Mouse (Mus musculus) stomach, postnatal 0 days (tissue): ENCODE measurements at regions not wholly inside any gene's neighbourhood (a gene's known extent, or its start where the extent isn't known, plus 50 kb on each side); places are given as distances from the start of the nearest gene placed in this dataset.

ENCODE experiments used
- ATAC-seq: fragments of 200-750 bp; cut with Nextera tagmentation; 2 replicates; pipeline ENCODE4 v1.8.0; 2017; ENCODE audit not compliant: low FRiP score, low TSS enrichment
- DNase-seq: peaks from one replicate; pipeline ENCODE4 v3.0.0-alpha.2; 2016; ENCODE audit warnings: low spot score
- H3K27ac ChIP-seq: fragments of 300-500 bp; sonication (generic); replicated peaks from 2 replicates; pipeline ENCODE4 v1.5.1; 2014; ENCODE audit warnings: mild to moderate bottlenecking, control low read depth
- H3K27me3 ChIP-seq: fragments of 300-500 bp; sonication (generic); 2 replicates; pipeline ENCODE4 v1.6.1; 2014; ENCODE audit warnings: low read length; ENCODE audit not compliant: control insufficient read depth, insufficient read depth
- H3K36me3 ChIP-seq: fragments of 300-500 bp; sonication (generic); 2 replicates; pipeline ENCODE4 v1.6.1; 2014; ENCODE audit warnings: low read length, mixed read lengths; ENCODE audit not compliant: control insufficient read depth, insufficient read depth
- H3K4me1 ChIP-seq: fragments of 300-500 bp; sonication (generic); replicated peaks from 2 replicates; pipeline ENCODE4 v1.6.1; 2014; ENCODE audit warnings: antibody characterized with exemption; ENCODE audit not compliant: control insufficient read depth, insufficient read depth
- H3K4me2 ChIP-seq: fragments of 300-500 bp; sonication (generic); replicated peaks from 2 replicates; pipeline ENCODE4 v1.6.1; 2014; ENCODE audit warnings: low read depth, mild to moderate bottlenecking, control low read depth, moderate library complexity
- H3K4me3 ChIP-seq: fragments of 300-500 bp; sonication (generic); 2 replicates; pipeline ENCODE4 v1.5.1; 2014; ENCODE audit warnings: low read depth, low read length, control low read depth
- H3K9ac ChIP-seq: fragments of 300-500 bp; sonication (generic); 2 replicates; pipeline ENCODE4 v1.6.1; 2014; ENCODE audit warnings: mild to moderate bottlenecking, low read length, control low read depth, mixed read lengths
- H3K9me3 ChIP-seq: fragments of 300-500 bp; sonication (generic); 2 replicates; pipeline ENCODE4 v1.6.1; 2016; ENCODE audit warnings: low read length; ENCODE audit not compliant: control insufficient read depth
- CTCF ChIP-seq: IDR thresholded peaks from 2 replicates; pipeline ENCODE4 v1.5.1; 2016; ENCODE audit warnings: antibody characterized with exemption, low read depth, mild to moderate bottlenecking, moderate library complexity
- EP300 ChIP-seq: optimal IDR thresholded peaks from 2 replicates; pipeline ENCODE3; 2016; ENCODE audit warnings: antibody characterized with exemption
- WGBS: fragments of 180-500 bp; shearing (Covaris S2); extraction: QIAGEN DNeasy Blood & Tissue Kit; methylation state at CpG from one replicate; pipeline ENCODE4 v1.1.7; 2014; 5-methylcytosine and 5-hydroxymethylcytosine counted together

DNA sequence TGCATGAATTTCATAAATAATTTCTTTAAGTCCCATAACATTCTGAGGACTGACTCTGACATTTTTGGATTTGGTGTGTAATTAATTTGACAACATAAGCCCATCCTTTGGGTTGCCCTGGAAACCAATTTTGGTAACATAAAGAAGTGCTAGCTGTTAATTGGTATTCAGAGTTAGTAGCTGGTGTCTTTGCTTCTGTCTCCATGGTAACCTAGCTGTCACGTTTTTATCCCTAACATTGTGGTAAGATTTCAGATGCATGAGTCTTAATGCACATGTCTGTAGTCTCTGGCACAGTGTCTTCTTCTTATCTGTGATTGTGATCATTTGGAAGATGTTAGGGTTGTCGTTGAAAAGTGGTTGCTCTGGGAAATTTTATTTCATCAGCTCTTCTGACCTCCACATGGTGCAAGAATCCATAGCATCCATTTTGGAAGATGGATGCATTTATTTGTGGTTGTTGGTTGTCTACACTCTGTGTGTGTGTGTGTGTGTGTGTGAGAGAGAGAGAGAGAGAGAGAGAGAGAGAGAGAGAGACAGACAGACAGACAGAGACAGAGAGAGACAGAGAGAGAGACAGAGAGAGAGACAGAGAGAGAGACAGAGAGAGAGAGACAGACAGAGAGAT is 255.1 kb downstream of the Plk2 start:
- no peak for DNase-seq
- TF ChIP-seq CTCF (no peak), EP300 (no peak)
- H3K4me2 ChIP-seq = no peak overlapping the region
- H3K9ac ChIP-seq = no peak overlapping the region
- H3K36me3 ChIP-seq = no peaks in the 10 kb centered on the region
- no peaks in the 10 kb centered on the region for H3K4me1 ChIP-seq
- ATAC-seq = no peak
- no peak overlapping the region for H3K27ac ChIP-seq
- no peaks in the 10 kb centered on the region for H3K27me3 ChIP-seq
- 52% methylated on average over 2 of the region's 2 CpGs for WGBS
- no peak overlapping the region for H3K4me3 ChIP-seq
- H3K9me3 ChIP-seq = no peaks in the 10 kb centered on the region

DNA sequence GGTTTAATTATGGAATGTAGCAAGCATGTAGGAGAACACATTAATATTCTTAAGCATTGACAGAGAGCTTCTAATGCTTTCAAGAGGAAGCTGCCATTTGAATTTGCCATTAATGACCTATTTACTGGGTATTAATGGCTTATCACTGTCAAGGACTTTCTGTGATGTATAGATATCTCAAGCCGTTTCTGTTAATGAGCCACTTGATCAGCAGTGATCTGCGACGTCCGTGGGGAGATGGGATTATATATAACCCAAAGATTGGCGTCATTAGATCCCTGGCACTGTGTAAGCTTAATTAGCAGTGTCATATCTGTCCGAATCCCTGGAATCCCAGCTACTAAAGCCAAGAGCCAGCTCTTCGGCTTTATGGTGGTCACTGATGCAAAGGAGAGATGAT is 257.4 kb downstream of the Plk2 start:
- H3K9me3 ChIP-seq = no peaks in the 10 kb centered on the region
- TF ChIP-seq CTCF (no peak), EP300 (no peak)
- no peak overlapping the region for H3K27ac ChIP-seq

DNA sequence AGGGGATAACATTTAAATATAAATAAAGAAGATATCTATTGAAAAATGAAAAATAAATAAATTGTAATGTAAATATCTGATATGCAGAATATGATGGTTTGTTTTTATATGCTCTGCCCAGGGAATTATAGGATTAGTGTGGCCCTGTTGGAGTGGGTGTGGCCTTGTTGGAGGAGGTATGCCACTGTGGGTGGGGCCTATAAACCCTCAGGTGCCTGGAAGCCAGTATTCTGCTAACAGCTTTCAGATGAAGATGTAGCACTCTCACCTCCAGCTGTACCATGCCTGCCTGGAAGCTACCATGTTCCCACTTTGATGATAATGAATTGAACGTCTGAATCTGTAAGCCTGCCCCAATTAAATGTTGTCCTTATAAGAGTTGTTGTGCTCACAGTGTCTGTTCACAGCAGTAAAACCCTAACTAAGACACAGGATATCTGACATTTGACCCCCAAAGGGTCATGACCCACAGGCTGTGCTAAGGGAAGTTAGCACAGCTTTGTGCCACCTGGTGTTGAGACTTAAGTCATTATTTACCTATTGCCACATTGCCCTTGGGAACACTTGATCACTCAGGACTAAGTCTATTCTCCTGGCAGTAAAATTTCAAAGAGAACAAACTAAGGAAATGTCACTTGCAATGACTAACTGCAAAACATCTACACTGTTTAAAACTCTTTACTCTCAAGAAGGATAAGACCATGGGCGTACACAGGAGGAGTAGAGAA is 270.4 kb downstream of the Plk2 start:
- Histone ChIP-seq H3K4me1 (no peaks in the 10 kb centered on the region), H3K4me2 (no peak overlapping the region), H3K27me3 (no peaks in the 10 kb centered on the region), H3K9me3 (no peaks in the 10 kb centered on the region), H3K36me3 (no peaks in the 10 kb centered on the region), H3K4me3 (no peak overlapping the region), H3K9ac (no peak overlapping the region), H3K27ac (no peak overlapping the region)
- peak; percentile 81 for ATAC-seq
- TF ChIP-seq CTCF (peak; percentile 37), EP300 (no peak)
- 33% methylated on average over 2 of the region's 2 CpGs for WGBS
- DNase-seq = peak; percentile 24

More for the DNA sequence above, 257.4 kb downstream of the Plk2 start:
- Histone ChIP-seq H3K4me1 (no peaks in the 10 kb centered on the region), H3K9ac (no peak overlapping the region), H3K4me2 (no peak overlapping the region), H3K36me3 (no peaks in the 10 kb centered on the region), H3K27me3 (no peaks in the 10 kb centered on the region), H3K4me3 (no peak overlapping the region)
- WGBS = 63% methylated on average over 7 of the region's 7 CpGs
- DNase-seq = no peak
- ATAC-seq = no peak

DNA sequence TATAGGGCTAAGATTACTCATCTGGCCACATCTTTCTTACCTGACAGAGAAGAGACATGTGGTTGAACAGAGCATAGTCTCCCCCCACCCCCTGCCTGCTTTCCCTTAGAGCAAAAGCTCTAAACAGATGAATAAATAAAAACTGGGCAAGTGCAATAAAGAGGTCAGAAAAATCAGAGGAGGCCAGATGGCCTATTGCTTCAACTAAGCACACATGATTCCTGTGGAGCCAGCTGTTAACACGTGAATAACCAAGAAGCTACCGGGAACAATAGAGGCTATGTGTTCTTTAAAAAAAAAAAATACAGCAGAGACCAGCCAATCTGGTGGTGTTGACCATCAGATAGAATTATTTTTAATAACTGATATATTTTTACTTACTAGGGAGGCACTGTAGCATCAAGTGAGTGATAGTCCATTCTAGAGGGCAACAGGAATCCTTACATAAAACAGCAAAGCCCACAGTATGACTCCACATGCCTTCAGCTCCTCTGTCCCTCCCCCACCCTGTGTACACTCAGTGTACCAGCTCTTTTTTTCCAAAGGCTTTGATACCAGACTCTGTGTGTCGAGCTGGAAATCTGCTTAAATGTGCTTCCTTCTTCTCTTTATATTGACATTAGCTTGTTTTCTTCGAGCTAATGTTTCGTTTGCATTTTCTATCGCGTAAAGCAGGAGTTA is 272.6 kb downstream of the Plk2 start:
- no peaks in the 10 kb centered on the region for H3K9me3 ChIP-seq
- H3K4me1 ChIP-seq = no peaks in the 10 kb centered on the region
- 47% methylated on average over 7 of the region's 7 CpGs for WGBS
- peak; percentile 80 for ATAC-seq
- peak; percentile 53 for DNase-seq
- no peak overlapping the region for H3K4me2 ChIP-seq
- H3K27me3 ChIP-seq = no peaks in the 10 kb centered on the region
- H3K27ac ChIP-seq = no peak overlapping the region
- H3K36me3 ChIP-seq = no peaks in the 10 kb centered on the region
- no peak overlapping the region for H3K9ac ChIP-seq
- no peak overlapping the region for H3K4me3 ChIP-seq
- TF ChIP-seq EP300 = no peak
- TF ChIP-seq CTCF = no peak

DNA sequence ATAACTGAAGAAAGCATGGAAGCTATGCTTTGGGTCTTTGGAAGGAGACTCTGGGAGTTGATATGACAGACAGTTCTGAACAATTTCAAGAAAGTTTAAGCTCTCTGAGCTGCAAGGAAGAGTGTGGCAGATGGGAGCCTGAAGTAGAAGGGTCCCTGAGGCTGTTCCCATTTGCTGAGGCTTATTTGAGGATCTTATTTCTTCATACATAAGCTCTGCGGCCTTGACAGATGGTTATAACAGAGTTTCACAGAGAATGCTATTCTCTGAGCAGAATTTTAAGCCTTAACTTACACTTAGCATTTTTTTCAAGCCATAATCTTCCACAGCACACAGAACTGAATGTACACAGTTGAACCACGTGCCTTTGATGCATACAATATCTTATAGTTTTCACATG is 278.7 kb downstream of the Plk2 start:
- ATAC-seq = no peak
- Histone ChIP-seq H3K4me2 (no peak overlapping the region), H3K4me1 (no peaks in the 10 kb centered on the region), H3K9ac (no peak overlapping the region), H3K9me3 (no peaks in the 10 kb centered on the region), H3K4me3 (no peak overlapping the region), H3K27me3 (no peaks in the 10 kb centered on the region), H3K27ac (no peak overlapping the region), H3K36me3 (no peaks in the 10 kb centered on the region)
- WGBS = 35% methylated on average over 2 of the region's 2 CpGs
- DNase-seq = no peak
- TF ChIP-seq EP300 (no peak), CTCF (no peak)
